Mouse (Mus musculus) embryonic facial prominence, embryonic 11.5 days (tissue): ENCODE results near the gene Upk3b. TPM values are rescaled to one million over a fixed set of nuclear protein-coding genes. Genes with fewer than 3 reads are reported as not detected.

Experiments used
- ATAC-seq: fragments of 200-750 bp; cut with Nextera tagmentation; replicated peaks from 2 replicates; pipeline ENCODE4 v1.8.0; 2017; ENCODE audit warnings: low read depth; ENCODE audit not compliant: insufficient number of reproducible peaks, low FRiP score, low TSS enrichment
- DNase-seq: peaks from one replicate; pipeline ENCODE4 v3.0.0-alpha.2; 2015; ENCODE audit warnings: low spot score
- H3K27ac ChIP-seq: fragments of 300-500 bp; sonication (generic); replicated peaks from 2 replicates; pipeline ENCODE4 v1.5.1; 2014; ENCODE audit warnings: mild to moderate bottlenecking, low read depth, low read length, control low read depth
- H3K27me3 ChIP-seq: fragments of 300-500 bp; sonication (generic); 2 replicates; pipeline ENCODE4 v1.6.1; 2014; ENCODE audit warnings: mild to moderate bottlenecking, low read length, moderate library complexity, mixed read lengths; ENCODE audit not compliant: control insufficient read depth, insufficient read depth
- H3K36me3 ChIP-seq: fragments of 300-500 bp; sonication (generic); replicated peaks from 2 replicates; pipeline ENCODE4 v1.6.1; 2014; ENCODE audit warnings: low read depth, mild to moderate bottlenecking, low read length, moderate library complexity, mixed read lengths; ENCODE audit not compliant: control insufficient read depth, insufficient read depth
- H3K4me1 ChIP-seq: fragments of 300-500 bp; sonication (generic); 2 replicates; pipeline ENCODE4 v1.6.1; 2014; ENCODE audit warnings: low read length, mixed read lengths; ENCODE audit not compliant: control insufficient read depth, insufficient read depth
- H3K4me2 ChIP-seq: fragments of 300-500 bp; sonication (generic); 2 replicates; pipeline ENCODE4 v1.6.1; 2014; ENCODE audit warnings: low read depth, mild to moderate bottlenecking, control low read depth, low read length, moderate library complexity
- H3K4me3 ChIP-seq: fragments of 300-500 bp; sonication (generic); 2 replicates; pipeline ENCODE4 v1.5.1; 2014; ENCODE audit warnings: low read depth, low read length, control low read depth
- H3K9ac ChIP-seq: fragments of 300-500 bp; sonication (generic); replicated peaks from 2 replicates; pipeline ENCODE4 v1.6.1; 2014; ENCODE audit warnings: mild to moderate bottlenecking, control low read depth, low read length
- H3K9me3 ChIP-seq: fragments of 300-500 bp; sonication (generic); replicated peaks from 2 replicates; pipeline ENCODE4 v1.6.1; 2016; ENCODE audit warnings: mild to moderate bottlenecking, low read length, inconsistent platforms, mixed read lengths; ENCODE audit not compliant: control insufficient read depth
- WGBS: fragments of 180-500 bp; shearing (Covaris S2); extraction: QIAGEN DNeasy Blood & Tissue Kit; methylation state at CpG from one replicate; pipeline ENCODE4 v1.1.7; 2014; 5-methylcytosine and 5-hydroxymethylcytosine counted together
- polyA plus RNA-seq: library from polyadenylated mRNA; unstranded; fragments of >200 nt; fragmentation: Nextera tagmentation; extraction: Ambion mirVana; gene quantifications from 2 replicates; pipeline ENCODE4 v1.2.1, GENCODE M21; 2014

Gene Upk3b
- polyA plus RNA-seq, 1 experiment from 2014 or later: 0.65 TPM

GRCm38 (mm10) chr5:136018726-136019125, 19.6 kb upstream of the Upk3b start:
- Histone ChIP-seq H3K9me3 (no peaks in the 10 kb centered on the region), H3K4me1 (0 out of 2 replicates have a peak, but pooled peaks cover 2% of the 10 kb centered on the region), H3K27me3 (no peaks in the 10 kb centered on the region), H3K9ac (no peak overlapping the region), H3K27ac (no peak overlapping the region), H3K4me2 (no peak overlapping the region), H3K36me3 (no peaks in the 10 kb centered on the region), H3K4me3 (no peak overlapping the region)
- 92% methylated on average over 2 of the region's 2 CpGs for WGBS
- ATAC-seq (no peak), DNase-seq (no peak)

GRCm38 (mm10) chr5:136019907-136020306, 18.4 kb upstream of the Upk3b start:
- no peak for ATAC-seq
- H3K4me1 ChIP-seq: 0 out of 2 replicates have a peak, but pooled peaks cover 2% of the 10 kb centered on the region
- no peaks in the 10 kb centered on the region for H3K36me3 ChIP-seq
- no peaks in the 10 kb centered on the region for H3K27me3 ChIP-seq
- no peaks in the 10 kb centered on the region for H3K9me3 ChIP-seq
- 42% methylated on average over 1 of the region's 1 CpGs for WGBS
- no peak overlapping the region for H3K27ac ChIP-seq
- no peak overlapping the region for H3K4me3 ChIP-seq
- no peak for DNase-seq
- H3K4me2 ChIP-seq: no peak overlapping the region
- H3K9ac ChIP-seq: no peak overlapping the region; the same call in 1 of the 2 replicates

GRCm38 (mm10) chr5:136025712-136026111, 12.6 kb upstream of the Upk3b start:
- H3K36me3 ChIP-seq: peaks cover 4% of the 10 kb centered on the region
- H3K9ac ChIP-seq: no peak overlapping the region
- H3K4me2 ChIP-seq: no peak overlapping the region
- H3K4me1 ChIP-seq: no peaks in the 10 kb centered on the region
- H3K27me3 ChIP-seq: no peaks in the 10 kb centered on the region
- H3K4me3 ChIP-seq: no peak overlapping the region
- no peak overlapping the region for H3K27ac ChIP-seq
- ATAC-seq: no peak
- WGBS: 80% methylated on average over 3 of the region's 3 CpGs
- no peak for DNase-seq
- H3K9me3 ChIP-seq: no peaks in the 10 kb centered on the region

GRCm38 (mm10) chr5:136026859-136027258, 11.4 kb upstream of the Upk3b start:
- ATAC-seq (no peak), DNase-seq (no peak)
- Histone ChIP-seq H3K9me3 (no peaks in the 10 kb centered on the region), H3K9ac (no peak overlapping the region), H3K4me2 (no peak overlapping the region), H3K27me3 (no peaks in the 10 kb centered on the region), H3K27ac (no peak overlapping the region), H3K4me3 (no peak overlapping the region), H3K36me3 (peaks cover 4% of the 10 kb centered on the region), H3K4me1 (no peaks in the 10 kb centered on the region)
- 90% methylated on average over 9 of the region's 9 CpGs for WGBS

- peaks cover 4% of the 10 kb centered on the region for H3K36me3 ChIP-seq
- no peak overlapping the region for H3K9ac ChIP-seq
- DNase-seq: no peak
- H3K4me2 ChIP-seq: no peak overlapping the region
- H3K4me1 ChIP-seq: no peaks in the 10 kb centered on the region
- 78% methylated on average over 11 of the region's 11 CpGs for WGBS
- H3K4me3 ChIP-seq: no peak overlapping the region
- no peak for ATAC-seq
- no peaks in the 10 kb centered on the region for H3K27me3 ChIP-seq
- H3K27ac ChIP-seq: no peak overlapping the region
- H3K9me3 ChIP-seq: no peaks in the 10 kb centered on the region
These were observed 10.5 kb upstream of the Upk3b start for GRCm38 (mm10) chr5:136027612-136028311.

- H3K9ac ChIP-seq: no peak overlapping the region
- no peaks in the 10 kb centered on the region for H3K27me3 ChIP-seq
- no peak overlapping the region for H3K27ac ChIP-seq
- H3K36me3 ChIP-seq: no peaks in the 10 kb centered on the region; the same call in none of the 2 replicates
- ATAC-seq (no peak), DNase-seq (no peak)
- H3K4me3 ChIP-seq: no peak overlapping the region
- H3K4me1 ChIP-seq: no peaks in the 10 kb centered on the region
- H3K4me2 ChIP-seq: no peak overlapping the region
- no peaks in the 10 kb centered on the region for H3K9me3 ChIP-seq
- 77% methylated on average over 4 of the region's 4 CpGs for WGBS
These were observed 3.4 kb upstream of the Upk3b start for GRCm38 (mm10) chr5:136034868-136035267.

GRCm38 (mm10) chr5:136035285-136035684, 3.0 kb upstream of the Upk3b start:
- H3K9me3 ChIP-seq: no peaks in the 10 kb centered on the region
- H3K27ac ChIP-seq: no peak overlapping the region

GRCm38 (mm10) chr5:136036667-136037066, 1.6 kb upstream of the Upk3b start:
- H3K4me3 ChIP-seq: no peak overlapping the region
- DNase-seq (no peak), ATAC-seq (no peak)
- no peaks in the 10 kb centered on the region for H3K9me3 ChIP-seq
- H3K4me1 ChIP-seq: no peaks in the 10 kb centered on the region
- H3K27me3 ChIP-seq: no peaks in the 10 kb centered on the region
- no peak overlapping the region for H3K27ac ChIP-seq
- H3K4me2 ChIP-seq: no peak overlapping the region
- 80% methylated on average over 1 of the region's 1 CpGs for WGBS
- H3K9ac ChIP-seq: no peak overlapping the region
- no peaks in the 10 kb centered on the region; the same call in 1 of the 2 replicates for H3K36me3 ChIP-seq

More at GRCm38 (mm10) chr5:136035285-136035684, 3.0 kb upstream of the Upk3b start:
- no peak for ATAC-seq
- DNase-seq: no peak
- 79% methylated on average over 1 of the region's 1 CpGs for WGBS
- H3K4me1 ChIP-seq: no peaks in the 10 kb centered on the region
- no peaks in the 10 kb centered on the region for H3K27me3 ChIP-seq
- no peak overlapping the region for H3K9ac ChIP-seq
- no peak overlapping the region for H3K4me3 ChIP-seq
- H3K36me3 ChIP-seq: no peaks in the 10 kb centered on the region; the same call in none of the 2 replicates
- no peak overlapping the region for H3K4me2 ChIP-seq
